Mouse (Mus musculus): Measurements from ENCODE around the gene Acrbp.

DNA sequence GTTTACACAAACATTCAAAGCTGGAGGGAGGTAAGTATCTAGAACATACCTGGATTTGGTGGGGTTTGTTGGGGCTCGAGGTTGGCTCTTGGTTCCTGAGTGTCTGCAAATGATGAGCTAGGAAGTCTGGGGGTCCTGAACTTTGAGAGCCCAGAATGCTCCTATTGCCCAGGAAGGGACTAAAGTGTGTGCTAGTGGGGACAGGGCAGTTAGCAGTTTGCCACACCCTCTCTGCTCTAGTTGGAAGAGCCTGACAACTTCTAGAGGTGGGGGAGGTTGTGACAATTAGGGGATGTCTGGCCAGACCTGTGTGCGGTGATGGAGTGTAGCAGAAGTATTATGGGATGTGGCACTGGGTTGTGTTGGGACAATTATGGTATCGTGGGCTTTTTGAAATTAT is 45.4 kb downstream of the Acrbp start:
- TF ChIP-seq CTCF (IDR thresholded peaks at IDR 0.05; ENCODE audit: extremely low read depth, insufficient read depth, insufficient read length, insufficient replicate concordance) (no peak), POLR2A (IDR thresholded peaks at IDR 0.05; ENCODE audit: low read depth, low read length) (no peak)
